Mouse (Mus musculus) kidney, embryonic 14.5 days (tissue): Measurements from ENCODE around the gene Unk. TPM values are rescaled to one million over a fixed set of nuclear protein-coding genes. Genes with fewer than 3 reads are reported as not detected.

ENCODE experiments used
- ATAC-seq: fragments of 200-750 bp; cut with Nextera tagmentation; 2 replicates; pipeline ENCODE4 v1.8.0; 2017; ENCODE audit warnings: moderate number of reproducible peaks, mild to moderate bottlenecking, moderate TSS enrichment, moderate library complexity; ENCODE audit not compliant: low FRiP score, low TSS enrichment
- H3K27ac ChIP-seq: fragments of 300-500 bp; sonication (generic); 2 replicates; pipeline ENCODE4 v1.5.1; 2014; ENCODE audit warnings: low read depth, mild to moderate bottlenecking, low read length, moderate library complexity, mixed read lengths
- H3K27me3 ChIP-seq: fragments of 300-500 bp; sonication (generic); 2 replicates; pipeline ENCODE4 v1.6.1; 2014; ENCODE audit warnings: mild to moderate bottlenecking, low read length; ENCODE audit not compliant: control insufficient read depth, insufficient read depth
- H3K36me3 ChIP-seq: fragments of 300-500 bp; sonication (generic); 2 replicates; pipeline ENCODE4 v1.6.1; 2014; ENCODE audit warnings: low read length, mixed read lengths; ENCODE audit not compliant: control insufficient read depth, insufficient read depth
- H3K4me1 ChIP-seq: fragments of 300-500 bp; sonication (generic); 2 replicates; pipeline ENCODE4 v1.6.1; 2014; ENCODE audit warnings: low read length, mixed read lengths; ENCODE audit not compliant: control insufficient read depth, insufficient read depth
- H3K4me2 ChIP-seq: fragments of 300-500 bp; sonication (generic); replicated peaks from 2 replicates; pipeline ENCODE4 v1.6.1; 2014; ENCODE audit warnings: low read depth, mild to moderate bottlenecking, low read length
- H3K4me3 ChIP-seq: fragments of 300-500 bp; sonication (generic); 2 replicates; pipeline ENCODE4 v1.5.1; 2014; ENCODE audit warnings: mild to moderate bottlenecking, low read length
- H3K9ac ChIP-seq: fragments of 300-500 bp; sonication (generic); 2 replicates; pipeline ENCODE4 v1.6.1; 2014; ENCODE audit warnings: low read depth, mild to moderate bottlenecking, low read length, moderate library complexity
- H3K9me3 ChIP-seq: fragments of 300-500 bp; sonication (generic); 2 replicates; pipeline ENCODE4 v1.6.1; 2016; ENCODE audit warnings: low read length; ENCODE audit not compliant: control insufficient read depth
- WGBS: fragments of 180-500 bp; shearing (Covaris S2); extraction: QIAGEN DNeasy Blood & Tissue Kit; methylation state at CpG from one replicate; pipeline ENCODE4 v1.1.7; 2014; 5-methylcytosine and 5-hydroxymethylcytosine counted together
- polyA plus RNA-seq: library from polyadenylated mRNA; unstranded; fragments of >200 nt; fragmentation: Nextera tagmentation; extraction: Ambion mirVana; gene quantifications from 2 replicates; pipeline ENCODE4 v1.2.1, GENCODE M21; 2014

Gene Unk
- polyA plus RNA-seq, 1 experiment from 2014 or later = 37.2 TPM

DNA sequence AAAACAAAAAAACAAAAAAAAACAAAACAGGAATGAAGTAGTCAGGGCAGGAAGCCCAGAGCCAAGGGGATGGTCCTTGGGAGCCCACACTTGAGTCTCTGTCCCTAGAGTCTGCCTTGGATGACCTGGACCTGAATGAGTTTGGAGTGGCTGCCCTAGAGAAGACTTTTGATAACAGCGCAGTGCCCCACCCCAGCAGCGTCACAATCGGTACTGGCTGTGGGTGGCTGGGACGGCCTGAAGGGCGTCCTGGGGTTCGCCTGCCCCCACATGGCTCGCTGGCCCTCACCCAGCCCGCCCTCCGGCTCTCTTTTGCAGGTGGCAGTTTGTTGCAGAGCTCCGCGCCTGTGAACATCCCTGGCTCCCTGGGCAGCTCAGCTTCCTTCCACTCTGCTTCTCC, 25.8 kb downstream of the Unk start:
- H3K9me3 ChIP-seq = no peaks in the 10 kb centered on the region
- H3K4me3 ChIP-seq = no peak overlapping the region
- H3K27ac ChIP-seq = no peak overlapping the region
- no peaks in the 10 kb centered on the region for H3K4me1 ChIP-seq
- no peak for ATAC-seq
- no peaks in the 10 kb centered on the region for H3K27me3 ChIP-seq
- 94% methylated on average over 11 of the region's 11 CpGs for WGBS
- no peak overlapping the region for H3K9ac ChIP-seq
- H3K36me3 ChIP-seq = peaks cover 96% of the 10 kb centered on the region
- H3K4me2 ChIP-seq = no peak overlapping the region

DNA sequence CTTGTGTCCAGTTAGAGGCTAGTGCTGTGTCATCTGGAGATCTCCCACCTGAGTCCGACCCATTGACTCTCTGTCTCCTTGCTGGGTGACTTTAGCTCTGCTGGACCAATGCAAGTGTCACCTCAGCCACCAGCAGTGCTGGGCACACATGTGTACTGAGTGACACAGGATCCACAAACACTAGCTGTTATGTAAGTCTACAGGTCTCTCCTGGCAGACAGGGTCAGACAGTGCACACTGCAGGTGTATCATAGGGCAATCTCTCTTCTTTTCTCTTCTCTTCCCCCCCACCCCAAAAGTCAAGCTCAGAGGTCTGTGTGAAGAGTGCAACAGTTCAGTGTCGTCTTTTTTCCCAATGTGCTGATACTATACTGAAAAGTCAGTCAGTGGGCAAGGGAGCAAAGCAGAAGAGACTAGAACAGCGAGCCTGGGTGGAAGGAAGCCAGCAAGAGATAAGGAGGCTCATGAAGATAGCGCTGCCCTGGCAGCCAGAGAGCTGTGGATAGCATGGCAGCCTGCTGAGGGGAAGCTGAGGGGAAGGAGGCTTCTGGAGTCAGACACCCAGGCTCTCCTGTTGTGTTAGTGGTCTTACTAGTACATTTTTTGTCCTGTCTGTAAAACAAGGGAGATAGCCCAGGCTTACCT, 27.2 kb downstream of the Unk start:
- Histone ChIP-seq H3K27ac (no peak overlapping the region), H3K27me3 (no peaks in the 10 kb centered on the region), H3K4me1 (no peaks in the 10 kb centered on the region), H3K9me3 (no peaks in the 10 kb centered on the region), H3K4me3 (no peak overlapping the region), H3K9ac (no peak overlapping the region), H3K4me2 (no peak overlapping the region), H3K36me3 (peaks cover 97% of the 10 kb centered on the region)
- ATAC-seq = no peak
- 88% methylated on average over 4 of the region's 4 CpGs for WGBS

DNA sequence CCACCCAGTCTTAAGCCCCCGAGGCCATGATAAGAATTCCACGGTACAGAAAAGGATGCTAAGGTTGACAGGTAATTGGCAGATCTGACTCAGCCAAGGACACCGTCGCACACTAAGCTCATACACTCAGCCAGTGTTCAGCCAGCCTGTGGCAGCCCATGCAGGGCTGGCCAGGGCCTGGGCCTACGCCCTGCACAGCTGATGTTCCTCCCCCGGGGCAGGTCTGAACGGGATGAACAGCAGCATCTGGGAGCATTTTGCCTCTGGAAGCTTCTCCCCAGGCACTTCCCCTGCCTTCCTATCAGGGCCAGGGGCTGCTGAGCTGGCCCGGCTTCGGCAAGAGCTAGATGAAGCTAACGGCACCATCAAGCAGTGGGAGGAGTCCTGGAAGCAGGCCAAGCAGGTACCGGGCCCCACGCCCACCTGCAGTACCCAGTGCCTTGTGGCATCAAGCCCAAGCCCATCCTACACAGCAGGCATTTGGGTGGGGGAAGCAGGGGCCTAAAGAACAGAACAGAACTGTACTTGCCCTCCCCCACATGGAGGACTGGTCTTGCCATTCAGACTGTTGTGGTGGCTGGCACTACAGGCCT, 28.0 kb downstream of the Unk start:
- Histone ChIP-seq H3K27ac (no peak overlapping the region), H3K4me2 (no peak overlapping the region), H3K36me3 (peaks cover 90% of the 10 kb centered on the region), H3K9ac (no peak overlapping the region), H3K4me3 (no peak overlapping the region), H3K9me3 (no peaks in the 10 kb centered on the region), H3K4me1 (no peaks in the 10 kb centered on the region), H3K27me3 (no peaks in the 10 kb centered on the region)
- WGBS = 76% methylated on average over 12 of the region's 12 CpGs
- ATAC-seq = no peak

DNA sequence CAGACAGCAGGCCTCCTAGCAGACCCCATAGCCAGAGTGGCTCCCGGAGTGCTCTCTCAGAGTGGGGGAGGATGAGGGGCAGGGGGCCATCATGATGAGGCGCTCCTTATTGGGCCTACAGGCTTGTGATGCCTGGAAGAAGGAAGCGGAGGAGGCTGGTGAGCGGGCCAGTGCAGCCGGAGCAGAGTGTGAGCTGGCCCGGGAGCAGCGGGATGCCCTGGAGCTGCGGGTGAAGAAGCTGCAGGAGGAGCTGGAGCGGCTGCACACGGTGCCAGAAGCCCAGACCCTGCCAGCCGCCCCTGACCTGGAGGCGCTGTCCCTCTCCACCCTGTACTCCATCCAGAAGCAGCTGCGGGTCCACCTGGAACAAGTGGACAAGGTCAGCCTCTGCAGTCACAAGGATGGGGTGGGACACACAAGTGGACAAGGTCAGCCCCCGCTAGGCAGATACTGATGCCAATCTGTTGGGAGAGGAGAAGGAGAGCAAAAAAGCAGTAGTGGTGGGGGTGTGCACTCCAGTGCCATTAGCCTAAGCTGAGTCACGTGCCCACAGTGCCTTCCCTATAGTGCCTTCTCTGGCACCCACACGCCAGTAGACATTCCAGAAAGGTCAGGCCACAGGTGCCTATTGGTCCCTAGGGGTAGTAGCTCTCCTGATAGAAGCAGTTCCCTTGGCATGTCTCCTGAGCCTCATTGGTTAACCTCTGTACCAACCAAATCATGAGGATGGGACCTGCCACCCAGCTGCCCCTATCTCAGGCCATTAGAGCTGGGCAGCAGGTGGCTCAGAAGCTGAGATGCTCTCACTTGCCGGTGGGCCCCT, 29.0 kb downstream of the Unk start:
- H3K27me3 ChIP-seq = no peaks in the 10 kb centered on the region
- H3K36me3 ChIP-seq = peaks cover 80% of the 10 kb centered on the region
- WGBS = 90% methylated on average over 17 of the region's 17 CpGs
- no peak overlapping the region for H3K4me2 ChIP-seq
- no peak overlapping the region for H3K27ac ChIP-seq
- no peaks in the 10 kb centered on the region for H3K9me3 ChIP-seq
- H3K4me3 ChIP-seq = no peak overlapping the region
- H3K9ac ChIP-seq = no peak overlapping the region
- no peaks in the 10 kb centered on the region for H3K4me1 ChIP-seq
- no peak for ATAC-seq

GRCm38 (mm10) chr11:116059691-116060025, 29.5 kb downstream of the Unk start:
- Histone ChIP-seq H3K4me2 (no peak overlapping the region), H3K36me3 (peaks cover 74% of the 10 kb centered on the region), H3K4me1 (no peaks in the 10 kb centered on the region), H3K9me3 (no peaks in the 10 kb centered on the region), H3K27me3 (no peaks in the 10 kb centered on the region), H3K27ac (no peak overlapping the region), H3K4me3 (no peak overlapping the region), H3K9ac (no peak overlapping the region)
- WGBS = 94% methylated on average over 11 of the region's 11 CpGs
- ATAC-seq = no peak

DNA sequence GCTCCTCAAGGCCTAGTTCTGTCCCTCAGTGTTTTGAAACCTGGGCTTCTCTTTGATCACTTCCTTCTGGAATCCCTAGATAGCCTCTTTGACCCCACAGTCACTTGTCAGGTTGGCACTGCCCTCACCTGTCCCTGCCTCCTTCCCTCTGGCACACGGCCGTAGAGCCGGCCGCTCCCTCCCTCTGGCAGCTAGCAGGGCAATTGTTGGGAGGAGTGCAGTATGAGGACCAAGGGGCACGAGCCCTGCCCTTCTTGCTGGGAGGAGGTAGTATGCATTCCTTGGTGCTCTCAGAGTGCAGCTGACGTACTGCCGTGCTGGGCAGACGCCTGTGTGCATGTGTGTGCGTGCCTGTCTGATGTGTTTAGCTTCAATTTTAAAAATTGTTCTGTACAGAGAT, 30.5 kb downstream of the Unk start:
- Histone ChIP-seq H3K36me3 (peaks cover 65% of the 10 kb centered on the region), H3K9ac (no peak overlapping the region), H3K9me3 (no peaks in the 10 kb centered on the region), H3K27me3 (no peaks in the 10 kb centered on the region), H3K27ac (no peak overlapping the region), H3K4me3 (no peak overlapping the region), H3K4me1 (no peaks in the 10 kb centered on the region), H3K4me2 (no peak overlapping the region)
- WGBS = 86% methylated on average over 9 of the region's 9 CpGs
- no peak for ATAC-seq

DNA sequence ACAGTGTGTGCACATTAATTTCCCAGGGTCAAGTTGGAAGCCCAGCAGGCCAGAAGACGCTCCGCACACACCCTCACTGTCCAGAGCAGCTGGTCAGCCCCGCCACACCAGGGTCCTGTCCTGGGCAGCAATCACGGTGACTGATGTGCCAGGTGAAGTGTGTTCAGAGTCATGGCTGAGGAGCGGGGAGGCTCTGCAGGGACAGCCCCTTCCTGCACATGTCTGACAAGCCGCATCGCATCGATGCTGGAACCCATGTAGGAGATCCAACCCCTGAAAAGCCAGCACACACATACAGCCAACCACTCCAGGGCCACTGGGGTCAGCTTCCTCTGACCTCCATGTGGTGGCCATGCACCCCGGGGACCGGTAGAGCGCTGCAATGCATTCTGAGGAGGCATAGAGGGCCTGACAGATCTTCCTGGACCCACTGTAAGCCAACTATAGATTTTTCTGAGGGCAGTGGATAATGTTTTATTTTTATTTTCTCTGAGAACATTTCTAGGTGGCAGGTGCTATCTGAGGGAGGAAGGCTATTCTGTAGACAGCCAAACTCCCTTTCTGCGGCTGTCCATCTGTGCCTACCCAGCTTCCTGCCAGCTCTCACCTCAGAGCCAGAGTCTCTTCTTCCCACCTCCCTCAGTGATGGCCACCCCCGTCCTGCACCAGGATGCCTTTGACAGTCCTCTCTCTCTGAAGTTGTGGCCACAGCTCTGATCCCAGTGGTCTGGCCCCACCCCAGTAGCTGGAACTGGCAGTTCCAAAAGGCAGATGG, 31.7 kb downstream of the Unk start:
- peaks cover 53% of the 10 kb centered on the region for H3K36me3 ChIP-seq
- H3K4me1 ChIP-seq = no peaks in the 10 kb centered on the region
- H3K27ac ChIP-seq = no peak overlapping the region
- no peak overlapping the region for H3K4me3 ChIP-seq
- no peak for ATAC-seq
- H3K4me2 ChIP-seq = no peak overlapping the region
- WGBS = 87% methylated on average over 13 of the region's 13 CpGs
- H3K27me3 ChIP-seq = no peaks in the 10 kb centered on the region
- no peaks in the 10 kb centered on the region for H3K9me3 ChIP-seq
- H3K9ac ChIP-seq = no peak overlapping the region

GRCm38 (mm10) chr11:116062521-116062920, 32.4 kb downstream of the Unk start:
- Histone ChIP-seq H3K4me1 (no peaks in the 10 kb centered on the region), H3K36me3 (peaks cover 46% of the 10 kb centered on the region), H3K9ac (no peak overlapping the region), H3K27me3 (no peaks in the 10 kb centered on the region), H3K4me2 (no peak overlapping the region), H3K9me3 (no peaks in the 10 kb centered on the region), H3K27ac (no peak overlapping the region), H3K4me3 (no peak overlapping the region)
- no peak for ATAC-seq
- WGBS = 76% methylated on average over 8 of the region's 8 CpGs
